Mouse (Mus musculus): ENCODE measurements around the gene Ifna4. TPM values are rescaled to one million over a fixed set of nuclear protein-coding genes. Genes with fewer than 3 reads are reported as not detected.

Ifna4 gene
- polyA plus RNA-seq, 1 experiment from 2014 or later: not detected

DNA sequence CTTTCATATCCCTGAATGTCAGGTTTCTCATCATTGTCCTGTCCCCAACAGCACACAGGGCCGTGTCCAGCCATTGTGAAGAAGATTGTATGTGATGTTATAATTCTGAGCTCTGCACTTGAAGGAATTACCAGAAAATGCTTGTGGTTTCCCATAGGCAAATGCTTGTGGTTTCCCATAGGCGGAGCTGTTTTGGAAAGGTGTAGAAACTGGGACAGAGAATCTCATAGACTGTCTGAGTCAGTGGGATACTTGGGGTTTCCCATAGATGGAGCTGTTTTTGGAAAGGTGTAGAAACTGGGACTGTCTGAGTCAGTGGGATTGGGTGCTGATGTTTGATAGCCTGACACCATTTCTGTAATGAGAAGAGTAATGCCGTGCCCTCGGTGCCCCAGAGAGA lies 34.9 kb downstream of the Ifna4 start:
- Histone ChIP-seq H3K4me3 (ENCODE audit: low read depth, low read length) (no peak overlapping the region), H3K9ac (ENCODE audit: low read depth, low read length) (no peak overlapping the region), H3K9me3 (replicated peaks; ENCODE audit: control insufficient read depth, low read length, poor library complexity, severe bottlenecking) (no peaks in the 10 kb centered on the region), H3K36me3 (ENCODE audit: control insufficient read depth, insufficient read depth, low read length) (no peaks in the 10 kb centered on the region), H3K4me2 (ENCODE audit: low read length) (no peak overlapping the region), H3K27ac (ENCODE audit: low read length) (no peak overlapping the region), H3K27me3 (ENCODE audit: control insufficient read depth, insufficient read depth, low read depth, low read length) (no peaks in the 10 kb centered on the region; the same call in 1 of the 2 replicates), H3K4me1 (ENCODE audit: control insufficient read depth, insufficient read depth, low read length) (no peaks in the 10 kb centered on the region)
- WGBS: 81% methylated on average over 4 of the region's 4 CpGs
- no peak for ATAC-seq

DNA sequence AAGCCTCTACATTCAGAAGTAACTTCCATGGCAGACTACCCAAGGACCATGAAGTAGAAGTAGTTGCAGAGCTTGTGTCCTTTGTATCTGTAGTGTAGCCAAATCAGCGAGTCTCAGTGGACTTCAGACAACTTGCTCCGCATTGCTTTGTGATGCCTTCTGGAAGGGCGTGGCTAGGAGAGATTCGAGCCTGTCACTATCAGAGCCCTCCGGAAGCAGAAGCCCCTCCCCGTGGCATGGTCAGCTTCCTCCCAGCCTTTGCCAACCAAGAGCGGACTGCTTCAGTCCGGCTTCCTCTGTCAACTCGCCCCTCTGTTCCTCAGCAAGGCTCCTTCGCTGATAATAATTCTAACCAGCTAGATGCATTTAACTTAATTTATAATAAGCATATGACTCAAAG lies 36.6 kb downstream of the Ifna4 start:
- WGBS: 53% methylated on average over 10 of the region's 10 CpGs
- H3K27me3 ChIP-seq (ENCODE audit: control insufficient read depth, insufficient read depth, low read depth, low read length): no peaks in the 10 kb centered on the region
- no peak overlapping the region for H3K27ac ChIP-seq (ENCODE audit: low read length)
- H3K4me2 ChIP-seq (ENCODE audit: low read length): no peak overlapping the region
- H3K4me1 ChIP-seq (ENCODE audit: control insufficient read depth, insufficient read depth, low read length): no peaks in the 10 kb centered on the region
- H3K9me3 ChIP-seq (replicated peaks; ENCODE audit: control insufficient read depth, low read length, poor library complexity, severe bottlenecking): no peaks in the 10 kb centered on the region
- ATAC-seq: no peak
- H3K4me3 ChIP-seq (ENCODE audit: low read depth, low read length): no peak overlapping the region
- no peak overlapping the region for H3K9ac ChIP-seq (ENCODE audit: low read depth, low read length)
- H3K36me3 ChIP-seq (ENCODE audit: control insufficient read depth, insufficient read depth, low read length): no peaks in the 10 kb centered on the region

DNA sequence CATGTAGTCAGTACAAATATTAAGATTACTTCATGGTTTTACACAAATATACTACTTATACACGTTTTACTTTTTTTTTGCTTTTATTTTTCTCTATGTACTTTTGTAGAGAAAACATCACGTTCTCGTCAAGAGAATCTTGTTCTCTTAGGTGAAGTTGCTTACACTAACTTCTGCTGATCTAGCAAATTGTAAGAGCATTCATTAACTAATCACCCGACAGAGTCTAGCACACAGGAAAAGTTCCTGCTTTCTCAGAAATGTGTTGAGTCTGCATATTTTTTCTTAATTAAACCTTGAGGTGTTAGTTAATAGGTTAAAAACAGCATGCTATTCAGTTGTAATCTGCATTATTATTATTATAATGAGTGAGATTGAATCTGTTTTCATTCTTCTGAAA lies 37.1 kb downstream of the Ifna4 start:
- Histone ChIP-seq H3K9ac (ENCODE audit: low read depth, low read length) (no peak overlapping the region), H3K27me3 (ENCODE audit: control insufficient read depth, insufficient read depth, low read depth, low read length) (no peaks in the 10 kb centered on the region), H3K27ac (ENCODE audit: low read length) (no peak overlapping the region), H3K4me2 (ENCODE audit: low read length) (no peak overlapping the region), H3K36me3 (ENCODE audit: control insufficient read depth, insufficient read depth, low read length) (no peaks in the 10 kb centered on the region), H3K4me3 (ENCODE audit: low read depth, low read length) (no peak overlapping the region), H3K4me1 (ENCODE audit: control insufficient read depth, insufficient read depth, low read length) (no peaks in the 10 kb centered on the region), H3K9me3 (replicated peaks; ENCODE audit: control insufficient read depth, low read length, poor library complexity, severe bottlenecking) (no peaks in the 10 kb centered on the region)
- ATAC-seq: no peak
- 79% methylated on average over 4 of the region's 4 CpGs for WGBS

DNA sequence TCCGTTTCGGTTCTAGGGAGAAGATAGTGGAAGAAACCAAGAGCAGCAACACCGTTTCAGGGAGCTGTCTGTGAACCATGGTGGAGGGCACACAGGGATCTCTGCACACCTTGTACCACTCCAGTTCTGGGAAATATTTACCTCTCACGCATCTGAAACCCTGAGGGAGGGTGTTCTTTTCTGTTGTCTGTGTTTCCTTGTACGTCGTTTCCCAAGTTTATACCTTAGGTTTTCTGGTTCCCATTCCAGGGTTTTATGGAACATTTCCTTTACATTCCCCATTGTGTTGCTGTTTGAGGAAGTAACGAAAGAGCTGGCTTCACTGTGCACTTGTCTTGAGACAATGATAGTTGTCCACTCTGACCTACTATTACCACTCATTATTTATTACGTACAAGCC lies 38.4 kb downstream of the Ifna4 start, which contains the start of gene Ifne:
Gene Ifne, minus strand, starts transcription at position 101 of the 400 bp plus-strand sequence.
- no peaks in the 10 kb centered on the region for H3K9me3 ChIP-seq (replicated peaks; ENCODE audit: control insufficient read depth, low read length, poor library complexity, severe bottlenecking)
- H3K9ac ChIP-seq (ENCODE audit: low read depth, low read length): no peak within 1 kb of the TSS
- no peaks in the 10 kb centered on the region for H3K27me3 ChIP-seq (ENCODE audit: control insufficient read depth, insufficient read depth, low read depth, low read length)
- H3K4me1 ChIP-seq (ENCODE audit: control insufficient read depth, insufficient read depth, low read length): no peaks in the 10 kb centered on the region
- no peak for ATAC-seq
- WGBS: 90% methylated on average over 8 of the region's 8 CpGs
- no peak within 1 kb of the TSS for H3K27ac ChIP-seq (ENCODE audit: low read length)
- no peak within 1 kb of the TSS for H3K4me3 ChIP-seq (ENCODE audit: low read depth, low read length)
- no peak within 1 kb of the TSS for H3K4me2 ChIP-seq (ENCODE audit: low read length)
- no peaks in the 10 kb centered on the region for H3K36me3 ChIP-seq (ENCODE audit: control insufficient read depth, insufficient read depth, low read length)

DNA sequence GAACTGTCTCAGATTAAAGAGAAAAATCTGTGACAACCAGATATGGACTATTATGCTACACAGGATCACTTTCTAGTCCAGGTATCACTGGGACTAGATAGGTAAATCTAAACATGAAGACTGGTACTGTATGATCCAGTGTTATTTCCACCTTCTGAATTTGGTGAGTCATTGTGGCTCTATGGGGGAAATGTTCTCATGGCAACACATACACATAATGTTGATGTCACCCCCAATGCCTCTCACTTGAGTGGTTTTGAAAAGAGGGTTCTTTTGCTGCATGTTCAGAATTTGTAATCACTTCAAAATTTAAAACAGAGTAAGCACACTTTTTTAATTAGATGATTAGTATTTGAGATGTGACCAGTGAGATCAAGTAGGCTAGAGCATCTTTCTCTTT lies 46.6 kb downstream of the Ifna4 start:
- no peak for ATAC-seq
- no peaks in the 10 kb centered on the region for H3K9me3 ChIP-seq (replicated peaks; ENCODE audit: control insufficient read depth, low read length, poor library complexity, severe bottlenecking)
- no peak overlapping the region for H3K27ac ChIP-seq (ENCODE audit: low read length)
- H3K36me3 ChIP-seq (ENCODE audit: control insufficient read depth, insufficient read depth, low read length): no peaks in the 10 kb centered on the region
- H3K4me3 ChIP-seq (ENCODE audit: low read depth, low read length): no peak overlapping the region
- no peaks in the 10 kb centered on the region for H3K27me3 ChIP-seq (ENCODE audit: control insufficient read depth, insufficient read depth, low read depth, low read length)
- H3K4me1 ChIP-seq (ENCODE audit: control insufficient read depth, insufficient read depth, low read length): no peaks in the 10 kb centered on the region
- H3K9ac ChIP-seq (ENCODE audit: low read depth, low read length): no peak overlapping the region
- no peak overlapping the region for H3K4me2 ChIP-seq (ENCODE audit: low read length)

Other genes with a start within 250 kb of the Ifna4 start
- gene Ifna9, start 249.5 kb upstream of the Ifna4 start, polyA plus RNA-seq (2015; fragmentation: Nextera tagmentation; extraction: Ambion mirVana): not detected in 2 replicates
- gene Ifna12, start 238.5 kb upstream of the Ifna4 start, polyA plus RNA-seq (2015; fragmentation: Nextera tagmentation; extraction: Ambion mirVana): not detected in 2 replicates
- not detected in 2 replicates for gene C87499, start 207.4 kb upstream of the Ifna4 start, polyA plus RNA-seq (2015; fragmentation: Nextera tagmentation; extraction: Ambion mirVana)
- gene Ifna13, start 197.4 kb upstream of the Ifna4 start, polyA plus RNA-seq (2015; fragmentation: Nextera tagmentation; extraction: Ambion mirVana): not detected in 2 replicates
- not detected in 2 replicates for gene Ifna16, start 164.9 kb upstream of the Ifna4 start, polyA plus RNA-seq (2015; fragmentation: Nextera tagmentation; extraction: Ambion mirVana)
- gene Ifna2, start 157.9 kb upstream of the Ifna4 start, polyA plus RNA-seq (2015; fragmentation: Nextera tagmentation; extraction: Ambion mirVana): not detected in 2 replicates
- gene Ifnab, start 150.5 kb upstream of the Ifna4 start, polyA plus RNA-seq (2015; fragmentation: Nextera tagmentation; extraction: Ambion mirVana): not detected in 2 replicates
- gene Gm26566, start 120.1 kb upstream of the Ifna4 start, polyA plus RNA-seq (2015; fragmentation: Nextera tagmentation; extraction: Ambion mirVana): 1.3 and 1.7 TPM in 2 replicates
- gene Klhl9, start 119.4 kb upstream of the Ifna4 start, polyA plus RNA-seq (2015; fragmentation: Nextera tagmentation; extraction: Ambion mirVana): 115 and 125 TPM in 2 replicates
- not detected in 2 replicates for gene Gm13271, start 87.0 kb upstream of the Ifna4 start, polyA plus RNA-seq (2015; fragmentation: Nextera tagmentation; extraction: Ambion mirVana)
- gene Gm13283, start 81.7 kb upstream of the Ifna4 start, polyA plus RNA-seq (2015; fragmentation: Nextera tagmentation; extraction: Ambion mirVana): not detected in 2 replicates
- gene Gm13290, start 68.0 kb upstream of the Ifna4 start, polyA plus RNA-seq (2015; fragmentation: Nextera tagmentation; extraction: Ambion mirVana): not detected in 2 replicates
- gene Gm13289, start 64.9 kb upstream of the Ifna4 start, polyA plus RNA-seq (2015; fragmentation: Nextera tagmentation; extraction: Ambion mirVana): not detected in 2 replicates
- gene Gm13272, start 62.0 kb upstream of the Ifna4 start, polyA plus RNA-seq (2015; fragmentation: Nextera tagmentation; extraction: Ambion mirVana): not detected in 2 replicates
- gene Ifnz, start 59.7 kb upstream of the Ifna4 start, polyA plus RNA-seq (2015; fragmentation: Nextera tagmentation; extraction: Ambion mirVana): not detected in 2 replicates
- gene Gm13276, start 56.2 kb upstream of the Ifna4 start, polyA plus RNA-seq (2015; fragmentation: Nextera tagmentation; extraction: Ambion mirVana): not detected in 2 replicates
- not detected in 2 replicates for gene Gm13277, start 53.2 kb upstream of the Ifna4 start, polyA plus RNA-seq (2015; fragmentation: Nextera tagmentation; extraction: Ambion mirVana)
- not detected in 2 replicates for gene Gm13278, start 50.3 kb upstream of the Ifna4 start, polyA plus RNA-seq (2015; fragmentation: Nextera tagmentation; extraction: Ambion mirVana)
- not detected in 2 replicates for gene Gm13275, start 47.4 kb upstream of the Ifna4 start, polyA plus RNA-seq (2015; fragmentation: Nextera tagmentation; extraction: Ambion mirVana)
- not detected in 2 replicates for gene Gm13279, start 44.5 kb upstream of the Ifna4 start, polyA plus RNA-seq (2015; fragmentation: Nextera tagmentation; extraction: Ambion mirVana)
- not detected in 2 replicates for gene Gm13285, start 42.2 kb upstream of the Ifna4 start, polyA plus RNA-seq (2015; fragmentation: Nextera tagmentation; extraction: Ambion mirVana)
- gene Gm13287, start 38.6 kb upstream of the Ifna4 start, polyA plus RNA-seq (2015; fragmentation: Nextera tagmentation; extraction: Ambion mirVana): not detected in 2 replicates
- not detected in 2 replicates for gene Gm13288, start 36.3 kb upstream of the Ifna4 start, polyA plus RNA-seq (2015; fragmentation: Nextera tagmentation; extraction: Ambion mirVana)
- not detected in 2 replicates for gene Ifna7, start 25.6 kb upstream of the Ifna4 start, polyA plus RNA-seq (2015; fragmentation: Nextera tagmentation; extraction: Ambion mirVana)
- gene Ifna11, start 21.9 kb upstream of the Ifna4 start, polyA plus RNA-seq (2015; fragmentation: Nextera tagmentation; extraction: Ambion mirVana): not detected in 2 replicates
- gene Ifna6, start 14.4 kb upstream of the Ifna4 start, polyA plus RNA-seq (2015; fragmentation: Nextera tagmentation; extraction: Ambion mirVana): not detected in 2 replicates
- not detected in 2 replicates for gene Ifna5, start 6.3 kb upstream of the Ifna4 start, polyA plus RNA-seq (2015; fragmentation: Nextera tagmentation; extraction: Ambion mirVana)
- not detected in 2 replicates for gene Ifna1, start 8.2 kb downstream of the Ifna4 start, polyA plus RNA-seq (2015; fragmentation: Nextera tagmentation; extraction: Ambion mirVana)
- not detected in 2 replicates for gene Ifne, start 38.3 kb downstream of the Ifna4 start, polyA plus RNA-seq (2015; fragmentation: Nextera tagmentation; extraction: Ambion mirVana)

Measured in midbrain, embryonic 16.5 days (tissue).